24 mouse cellular contexts compared by ENCODE assay signal in the genomic region with DNA sequence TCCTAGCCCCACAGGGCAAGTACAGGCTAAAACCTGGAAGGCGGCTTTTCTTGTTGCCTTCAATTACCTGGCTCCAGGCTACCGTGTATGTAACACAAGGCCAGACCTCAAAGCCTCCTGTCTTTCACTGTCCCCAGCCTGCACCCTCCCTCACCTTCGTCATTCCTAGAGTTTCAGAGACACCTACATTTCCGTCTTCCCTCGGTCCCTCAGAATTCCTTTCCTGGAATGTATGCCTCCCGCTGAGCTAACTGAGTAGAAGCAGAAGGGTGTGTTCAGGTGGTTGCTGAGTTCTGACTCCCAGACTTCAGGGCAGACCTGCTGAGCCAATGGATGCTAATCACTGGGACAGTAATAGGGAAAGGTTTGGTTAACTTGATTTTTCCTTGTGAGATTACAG. TPM values are rescaled to one million over a fixed set of nuclear protein-coding genes. Genes with fewer than 3 reads are reported as not detected.
A peak's percentile ranks its signal among the peaks of the same experiment; 100 is the strongest.
DNase-seq lines count a peak whose midpoint lies in the region; ATAC-seq and TF ChIP-seq lines count a peak whose summit lies in the region.
"Had no signal": no experiment of that assay in that cellular context is flagged by ENCODE, and none has a peak within 500 bp of the region (broad histone marks: within the 10 kb centered on the region; RNA-seq: fewer than 3 reads in every experiment).

No protein-coding gene starts in this region.

- no peak overlapping the region for H3K4me2 ChIP-seq in lung, embryonic 16.5 days (ENCODE audit: low read depth, low read length)
- no peak overlapping the region for H3K4me2 ChIP-seq in heart, embryonic 11.5 days
- H3K4me2 ChIP-seq in stomach, postnatal 0 days (replicated peaks; ENCODE audit: low read depth) = no peak overlapping the region
- H3K4me2 ChIP-seq: hindbrain, embryonic 12.5 days; hindbrain, embryonic 15.5 days had no signal

- peak overlapping the region; percentile 13; the same call in 1 of the 2 replicates for H3K9ac ChIP-seq in lung, embryonic 16.5 days (ENCODE audit: low read length)
- H3K9ac ChIP-seq in ES-Bruce4 (ENCODE audit: low read depth, poor library complexity, severe bottlenecking) = no peak overlapping the region
- peak overlapping the region; percentile 58 for H3K9ac ChIP-seq in ES-E14 (ENCODE audit: insufficient read depth, low read depth, low read length, poor library complexity, severe bottlenecking)
- H3K9ac ChIP-seq in heart, embryonic 11.5 days (ENCODE audit: low read depth, low read length) = no peak overlapping the region
- H3K9ac ChIP-seq in stomach, postnatal 0 days (ENCODE audit: low read length) = no peak overlapping the region
- H3K9ac ChIP-seq: forebrain, postnatal 0 days; hindbrain, embryonic 12.5 days; hindbrain, embryonic 15.5 days had no signal

- no peaks in the 10 kb centered on the region for H3K36me3 ChIP-seq in lung, embryonic 16.5 days (ENCODE audit: control insufficient read depth, insufficient read depth, low read length)
- H3K36me3 ChIP-seq in ES-Bruce4 (ENCODE audit: control insufficient read depth, insufficient read depth, low read length, poor library complexity, severe bottlenecking) = no peaks in the 10 kb centered on the region
- no peaks in the 10 kb centered on the region for H3K36me3 ChIP-seq in ES-E14 (ENCODE audit: control insufficient read depth, insufficient read depth, low read length, poor library complexity, severe bottlenecking)
- H3K36me3 ChIP-seq in heart, embryonic 11.5 days (ENCODE audit: control insufficient read depth, insufficient read depth, low read length) = no peaks in the 10 kb centered on the region
- H3K36me3 ChIP-seq in stomach, postnatal 0 days (ENCODE audit: control insufficient read depth, insufficient read depth, low read length) = no peaks in the 10 kb centered on the region
- H3K36me3 ChIP-seq: forebrain, embryonic 10.5 days; heart, embryonic 10.5 days; hindbrain, embryonic 12.5 days; hindbrain, embryonic 15.5 days had no signal

- no peak for ATAC-seq in lung, embryonic 16.5 days (ENCODE audit: low read depth)
- ATAC-seq in heart, embryonic 11.5 days (replicated peaks; ENCODE audit: insufficient number of reproducible peaks, low FRiP score, low TSS enrichment) = no peak
- ATAC-seq in stomach, postnatal 0 days (ENCODE audit: low FRiP score, low TSS enrichment) = no peak
- ATAC-seq: activated CD4-positive, CD25-positive, alpha-beta regulatory T cell, adult 4 months; CD4-positive, CD25-positive, alpha-beta regulatory T cell, adult 4 months; forebrain, embryonic 14.5 days; forebrain, postnatal 0 days had no signal

- 39% methylated on average over 6 of the region's 6 CpGs for WGBS in lung, embryonic 16.5 days
- 42% methylated on average over 6 of the region's 6 CpGs for WGBS in heart, embryonic 11.5 days (ENCODE audit: insufficient replicate concordance)
- 37% methylated on average over 6 of the region's 6 CpGs for WGBS in stomach, postnatal 0 days

- H3K9me3 ChIP-seq in lung, embryonic 16.5 days (ENCODE audit: control insufficient read depth, low read length) = no peaks in the 10 kb centered on the region
- no peaks in the 10 kb centered on the region for H3K9me3 ChIP-seq in ES-Bruce4 (replicated peaks; ENCODE audit: control insufficient read depth, insufficient read depth, low read length, poor library complexity, severe bottlenecking)
- H3K9me3 ChIP-seq in ES-E14 (ENCODE audit: control insufficient read depth, insufficient read depth, low read depth, low read length) = no peaks in the 10 kb centered on the region
- no peaks in the 10 kb centered on the region for H3K9me3 ChIP-seq in heart, embryonic 11.5 days (replicated peaks; ENCODE audit: control insufficient read depth, low read length)
- no peaks in the 10 kb centered on the region for H3K9me3 ChIP-seq in stomach, postnatal 0 days (ENCODE audit: control insufficient read depth, low read length)
- H3K9me3 ChIP-seq: forebrain, embryonic 10.5 days; heart, embryonic 10.5 days; hindbrain, embryonic 12.5 days; hindbrain, embryonic 15.5 days had no signal

- peaks cover 3% of the 10 kb centered on the region; the same call in 1 of the 2 replicates for H3K4me1 ChIP-seq in lung, embryonic 16.5 days (replicated peaks; ENCODE audit: control insufficient read depth, insufficient read depth, low read length)
- H3K4me1 ChIP-seq in ES-Bruce4 (ENCODE audit: control insufficient read depth, insufficient read depth, low read length) = peaks cover 3% of the 10 kb centered on the region
- peaks cover 8 to 19% of the 10 kb centered on the region in 2 experiments for H3K4me1 ChIP-seq in ES-E14 (ENCODE audit: control insufficient read depth in 2 of 2, insufficient read depth in 2 of 2, low read length in 2 of 2, poor library complexity in 1 of 2)
- no peaks in the 10 kb centered on the region; the same call in 1 of the 2 replicates for H3K4me1 ChIP-seq in heart, embryonic 11.5 days (ENCODE audit: control insufficient read depth, insufficient read depth, low read length)
- H3K4me1 ChIP-seq in stomach, postnatal 0 days (replicated peaks; ENCODE audit: control insufficient read depth, insufficient read depth) = peaks cover 3% of the 10 kb centered on the region; the same call in 1 of the 2 replicates

- TF ChIP-seq POLR2A in ES-Bruce4 (IDR thresholded peaks at IDR 0.05; ENCODE audit: insufficient read depth, low read length) = no peak

- TF ChIP-seq CTCF in ES-Bruce4 (IDR thresholded peaks at IDR 0.05; ENCODE audit: low read depth, low read length) = no peak
- no peak for TF ChIP-seq CTCF in stomach, postnatal 0 days (IDR thresholded peaks at IDR 0.05; ENCODE audit: low read depth)

- H3K27ac ChIP-seq in lung, embryonic 16.5 days (ENCODE audit: low read length) = 0 out of 2 replicates have a peak overlapping the region, but pooled peaks have one; percentile 16
- peak overlapping the region; percentile 95 for H3K27ac ChIP-seq in ES-Bruce4 (ENCODE audit: insufficient read depth, low read length)
- peak overlapping the region; percentile 98 for H3K27ac ChIP-seq in ES-E14 (ENCODE audit: insufficient read depth, low read depth, low read length, poor library complexity, severe bottlenecking)
- H3K27ac ChIP-seq in heart, embryonic 11.5 days (ENCODE audit: low read depth, low read length) = no peak overlapping the region
- no peak overlapping the region for H3K27ac ChIP-seq in stomach, postnatal 0 days (replicated peaks)
- H3K27ac ChIP-seq: forebrain, embryonic 10.5 days; gastrocnemius, adult 2 months; heart, embryonic 10.5 days; hindbrain, embryonic 12.5 days; hindbrain, embryonic 15.5 days had no signal

- in situ Hi-C loops in ES-E14 (cut with MboI; ENCODE audit: low sequenced_read_pairs in 2 of 2, unreplicated experiment in 2 of 2) = no loop called here

- no peak overlapping the region for H3K4me3 ChIP-seq in lung, embryonic 16.5 days (ENCODE audit: low read length)
- H3K4me3 ChIP-seq in ES-Bruce4 (ENCODE audit: low read depth, low read length) (no peak overlapping the region), ES-E14 (ENCODE audit: insufficient read depth in 1 of 2, low read depth in 1 of 2, low read length in 2 of 2, poor library complexity in 1 of 2, severe bottlenecking in 1 of 2) (no peak overlapping the region)
- no peak overlapping the region for H3K4me3 ChIP-seq in heart, embryonic 11.5 days (ENCODE audit: low read depth, low read length)
- H3K4me3 ChIP-seq in stomach, postnatal 0 days (ENCODE audit: low read depth, low read length) = no peak overlapping the region
- H3K4me3 ChIP-seq: forebrain, embryonic 10.5 days; gastrocnemius, adult 2 months; heart, embryonic 10.5 days; hindbrain, embryonic 12.5 days; hindbrain, embryonic 15.5 days had no signal

- no peaks in the 10 kb centered on the region for H3K27me3 ChIP-seq in lung, embryonic 16.5 days (ENCODE audit: control insufficient read depth, insufficient read depth, low read depth, low read length)
- H3K27me3 ChIP-seq in ES-Bruce4 (ENCODE audit: control insufficient read depth, insufficient read depth, low read length, poor library complexity, severe bottlenecking) = no peaks in the 10 kb centered on the region
- no peaks in the 10 kb centered on the region for H3K27me3 ChIP-seq in heart, embryonic 11.5 days (ENCODE audit: control insufficient read depth, insufficient read depth, low read length)
- H3K27me3 ChIP-seq in stomach, postnatal 0 days (ENCODE audit: control insufficient read depth, insufficient read depth, low read length) = no peaks in the 10 kb centered on the region
- H3K27me3 ChIP-seq: hindbrain, embryonic 15.5 days had no signal

- TF ChIP-seq EP300 in ES-Bruce4 (IDR thresholded peaks at IDR 0.05; ENCODE audit: insufficient read depth, low read depth, low read length) = peak; percentile 94
- no peak for TF ChIP-seq EP300 in stomach, postnatal 0 days (optimal IDR thresholded peaks at IDR 0.05)

- DNase-seq in lung, postnatal 14 days = no peak
- DNase-seq in ES-E14 (ENCODE audit: low read depth, low spot score) (peak; percentile 83), ZHBTc4 (ENCODE audit: low read depth, low spot score) (peak; percentile 96)
- DNase-seq in adrenal gland, adult 2 months = no peak
- no peak for DNase-seq in stomach, postnatal 0 days (ENCODE audit: low spot score)
- DNase-seq: adrenal gland, postnatal 10 days; adrenal gland, postnatal 36 days; cerebellum, adult 18-20 months; cerebellum, adult 9-10 months; cerebellum, postnatal 14 days; forebrain, postnatal 0 days; gastrocnemius, adult 2 months; gastrocnemius, postnatal 14 days; heart, adult 18-20 months had no signal

TF ChIP-seq in ES-E14, 5 proteins besides CTCF, POLR2A, EP300 and RAD21:
- TF ChIP-seq ZC3H11A (IDR thresholded peaks at IDR 0.05; ENCODE audit: borderline replicate concordance, low read depth, low read length) (no peak), CHD2 (IDR thresholded peaks at IDR 0.05; ENCODE audit: low read depth, low read length) (no peak), MAFK (IDR thresholded peaks at IDR 0.05; ENCODE audit: insufficient read depth, low read depth, low read length) (no peak), ZNF384 (IDR thresholded peaks at IDR 0.05; ENCODE audit: low read depth, low read length) (no peak), HCFC1 (IDR thresholded peaks at IDR 0.05; ENCODE audit: borderline replicate concordance, insufficient read depth, low read length) (no peak)

RNA-seq across cellular contexts. Expression of gene Rbx1, which starts 51.9 kb away (rescaled TPM):
- 466 and 468 TPM in 2 replicates for polyA plus RNA-seq in lung, embryonic 16.5 days (2015; fragmentation: Nextera tagmentation; extraction: Ambion mirVana)
- 173 and 191 TPM in 2 replicates for polyA plus RNA-seq in ES-Bruce4 (2011; ENCODE audit: insufficient read depth, insufficient read length, low read depth, missing spikeins)
- total RNA-seq in ES-E14 (2012; rRNA removed) = 179 and 282 TPM in 2 replicates
- 100 to 1,000 TPM; 128 to 150 TPM for total RNA-seq in adrenal gland, adult 2 months (2021)
- 13.8 and 16.8 TPM in 2 replicates for polyA plus RNA-seq in adrenal gland, adult 2 months (2012; rRNA removed)
- polyA plus RNA-seq in heart, embryonic 11.5 days (2014; fragmentation: Nextera tagmentation; extraction: Ambion mirVana) = 397 and 442 TPM in 2 replicates
- polyA plus RNA-seq in stomach, postnatal 0 days (2015; fragmentation: Nextera tagmentation; extraction: Ambion mirVana) = 451 and 460 TPM in 2 replicates

Comparison
In these comparisons a context has a peak if more than half of its experiments do, and no peak if none do; other contexts are left out.
1. H3K27ac ChIP-seq: peak in lung, embryonic 16.5 days (single experiment), ES-Bruce4 (single experiment) and ES-E14 (single experiment); none in heart, embryonic 11.5 days (single experiment) and stomach, postnatal 0 days (single experiment).
2. H3K9ac ChIP-seq: peak in lung, embryonic 16.5 days (single experiment) and ES-E14 (single experiment); none in ES-Bruce4 (single experiment), heart, embryonic 11.5 days (single experiment) and stomach, postnatal 0 days (single experiment).
3. DNase-seq: peak in ES-E14 (single experiment) and ZHBTc4 (single experiment); none in lung, postnatal 14 days (single experiment), adrenal gland, adult 2 months (single experiment) and stomach, postnatal 0 days (single experiment).